Mouse (Mus musculus) brown adipose tissue, adult 24 weeks (tissue): ENCODE measurements around the gene Hat1. TPM values are rescaled to one million over a fixed set of nuclear protein-coding genes. Genes with fewer than 3 reads are reported as not detected.
A peak's percentile ranks its signal among the peaks of the same experiment; 100 is the strongest.

Experiments used
- H3K27ac ChIP-seq: fragments of 200-500 bp; replicated peaks from 2 replicates; pipeline ENCODE4 v1.5.1; 2012; ENCODE audit warnings: low read depth, mild to moderate bottlenecking, low read length
- H3K4me1 ChIP-seq: fragments of 200-500 bp; 2 replicates; pipeline ENCODE4 v1.6.1; 2012; ENCODE audit warnings: low read length, mixed read lengths; ENCODE audit not compliant: control insufficient read depth, insufficient read depth, insufficient read length
- H3K4me3 ChIP-seq: fragments of 200-500 bp; 2 replicates; pipeline ENCODE4 v1.5.1; 2012; ENCODE audit warnings: low read depth, mild to moderate bottlenecking, low read length, moderate library complexity; ENCODE audit not compliant: insufficient read depth
- polyA plus RNA-seq: library from polyadenylated mRNA; stranded (reverse); fragments of >200 nt; gene quantifications from 2 replicates; pipeline ENCODE4 v1.2.4, GENCODE M21; 2012; ENCODE audit not compliant: missing spikeins, insufficient read depth, insufficient read length

Gene Hat1
- polyA plus RNA-seq, result 15.5 and 16.6 TPM in 2 replicates

DNA sequence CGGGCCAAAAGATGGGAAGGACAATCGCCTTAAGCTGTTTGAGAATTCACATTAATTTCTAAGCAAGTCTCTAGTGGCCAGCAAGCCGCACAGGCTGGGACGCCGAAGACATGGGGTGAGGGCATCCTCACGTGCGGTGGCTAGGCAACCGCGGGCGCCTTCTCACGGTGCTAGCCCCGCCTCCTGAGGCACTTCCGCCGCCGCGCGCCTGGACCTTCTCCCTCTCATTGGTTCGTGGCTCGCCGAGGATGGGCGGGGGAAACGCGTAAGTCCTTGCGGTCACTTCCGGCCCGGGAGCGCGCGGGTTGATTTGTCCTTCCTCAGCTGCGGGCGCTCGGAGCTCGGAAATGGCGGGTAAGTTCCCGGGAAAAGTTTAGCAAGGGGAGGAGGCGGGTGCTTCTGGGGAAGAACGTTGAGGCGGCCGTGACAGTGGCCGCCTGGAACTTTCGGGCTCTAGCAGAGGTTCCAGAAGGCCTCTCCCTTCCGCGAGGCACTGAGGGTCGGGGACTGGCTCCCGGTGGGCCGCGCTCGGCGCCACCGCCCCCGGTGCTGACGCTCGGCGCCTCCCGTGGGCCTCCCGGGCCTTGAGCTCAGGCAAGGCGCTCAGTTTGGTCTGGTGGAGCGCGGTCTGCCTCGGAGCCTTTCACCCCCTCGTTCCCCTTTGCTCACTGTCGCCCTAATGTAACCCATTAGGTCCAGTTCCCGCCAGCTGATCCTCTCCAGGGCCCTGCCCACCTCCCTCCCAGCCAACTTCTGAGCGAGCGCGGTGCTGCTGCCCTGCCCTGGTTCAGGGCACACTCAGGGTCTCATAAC lies at the start of gene Hat1:
TSS of gene Hat1 (plus strand) at position 8 of the 813 bp plus-strand sequence.
- H3K4me3 ChIP-seq, result peak within 1 kb of the TSS; percentile 79
- H3K4me1 ChIP-seq, result peaks cover 2% of the 10 kb centered on the region; the same call in 1 of the 2 replicates
- no peak within 1 kb of the TSS for H3K27ac ChIP-seq

DNA sequence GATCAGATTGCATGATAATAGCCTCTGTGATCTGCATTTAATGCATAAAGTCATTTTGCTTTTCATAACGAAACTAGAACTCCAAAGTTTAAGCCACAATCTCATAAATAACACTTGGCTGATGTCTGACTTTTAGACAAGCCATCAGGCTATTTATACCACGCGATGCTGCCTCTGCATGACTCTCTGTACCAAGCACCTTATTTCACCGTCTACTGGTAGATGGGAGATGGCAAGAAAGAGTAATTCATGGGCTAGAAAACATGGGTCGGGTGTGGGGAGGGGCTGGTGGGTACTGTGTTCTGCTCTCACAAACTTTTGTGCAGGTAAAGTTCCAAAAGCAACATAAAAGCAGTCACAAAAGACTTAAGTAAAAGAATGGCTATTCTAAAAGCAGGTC lies 48.6 kb upstream of the Hat1 start:
- Histone ChIP-seq H3K4me3 (no peak overlapping the region), H3K27ac (no peak overlapping the region), H3K4me1 (no peaks in the 10 kb centered on the region; the same call in 1 of the 2 replicates)

DNA sequence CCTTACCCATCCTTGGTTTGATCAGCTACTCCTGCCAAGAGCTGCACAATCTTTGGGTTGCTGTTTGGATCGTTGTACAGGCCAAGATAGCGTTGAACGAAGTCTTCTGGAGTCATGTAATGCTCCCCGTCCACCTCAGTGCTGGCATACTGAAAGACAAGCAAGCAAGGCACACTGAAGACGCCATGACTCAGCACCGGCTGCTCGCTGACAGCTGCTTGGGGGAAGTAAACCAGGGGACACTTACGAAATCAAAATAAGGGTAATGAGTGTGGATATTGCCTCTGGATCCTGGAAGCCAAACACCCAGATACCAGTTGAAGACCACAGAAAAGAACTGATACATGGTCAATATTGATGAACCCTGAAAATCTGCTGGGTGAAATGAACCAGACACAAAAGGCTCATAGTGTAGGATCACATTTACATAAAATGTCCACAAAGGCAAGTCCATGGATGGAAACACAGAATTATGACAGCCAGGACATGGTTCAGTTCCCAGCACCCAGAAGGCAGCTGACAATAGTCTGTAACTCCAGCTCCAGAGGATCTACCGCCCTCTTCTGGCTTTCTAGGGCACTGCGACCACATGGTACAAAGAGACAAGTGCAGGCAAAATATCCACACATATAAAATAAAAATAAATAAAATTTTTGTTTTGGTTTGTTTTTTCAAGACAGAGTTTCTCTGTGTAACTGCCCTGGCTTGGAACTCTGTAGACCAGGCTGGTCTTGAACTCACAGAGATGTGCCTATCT lies 44.7 kb upstream of the Hat1 start:
- Histone ChIP-seq H3K4me1 (no peaks in the 10 kb centered on the region; the same call in 1 of the 2 replicates), H3K4me3 (no peak overlapping the region), H3K27ac (no peak overlapping the region)

DNA sequence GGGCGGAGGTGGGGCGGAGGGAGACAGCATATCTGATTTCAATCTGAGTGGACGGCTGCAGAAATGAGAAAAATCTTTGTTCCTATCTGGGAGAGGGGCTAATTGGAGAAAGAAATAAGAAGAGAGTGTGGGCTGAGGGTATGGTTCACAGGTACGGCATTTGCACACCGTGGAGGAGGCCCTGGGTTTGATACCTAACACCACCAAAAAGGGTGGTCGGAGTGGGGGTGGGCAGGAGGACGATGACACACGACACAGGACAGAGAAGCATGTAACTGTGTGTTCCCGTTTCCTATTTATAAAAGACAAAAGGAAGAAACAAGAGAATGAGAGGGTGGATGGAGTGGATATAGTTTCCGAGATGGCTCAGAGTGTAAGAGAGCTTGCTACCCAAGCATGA lies 41.6 kb upstream of the Hat1 start:
- H3K4me3 ChIP-seq, result no peak overlapping the region
- no peaks in the 10 kb centered on the region for H3K4me1 ChIP-seq
- H3K27ac ChIP-seq, result no peak overlapping the region

DNA sequence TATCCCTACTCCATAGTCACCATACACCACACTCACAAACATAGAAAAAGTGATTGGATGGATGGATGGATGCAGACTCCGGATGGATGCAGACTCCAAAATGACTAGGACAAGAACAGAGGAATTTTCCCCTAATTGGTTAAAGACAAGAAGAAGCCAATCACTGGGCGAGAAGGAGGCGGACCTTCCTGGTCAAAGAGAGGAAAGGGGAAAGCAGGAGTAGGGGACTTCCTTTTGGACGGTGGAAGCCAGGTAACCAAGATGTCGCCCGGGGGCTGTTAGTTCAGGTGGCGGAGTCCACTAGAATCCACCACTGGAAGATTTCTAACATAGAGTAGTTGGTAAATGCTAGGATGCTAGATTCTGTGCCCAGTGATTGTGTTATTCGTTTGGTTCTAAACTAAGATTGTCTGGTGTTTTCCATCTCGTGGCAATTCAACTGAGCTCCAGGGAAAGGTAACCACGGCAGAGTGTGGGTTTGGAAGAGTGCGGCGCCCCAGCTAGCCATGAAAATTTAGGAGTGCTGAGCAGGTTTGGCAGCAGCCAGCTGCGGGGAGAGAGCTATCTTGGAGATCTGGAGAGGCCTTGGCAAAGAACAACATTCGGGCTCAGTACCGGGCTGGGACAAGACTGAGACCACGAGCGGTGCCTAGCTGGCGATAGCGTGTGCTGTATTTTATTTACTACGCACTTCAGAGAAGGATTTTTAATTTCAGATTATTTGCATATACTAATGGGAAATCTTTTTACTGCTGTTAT lies 40.8 kb upstream of the Hat1 start:
- H3K27ac ChIP-seq, result no peak overlapping the region
- no peak overlapping the region for H3K4me3 ChIP-seq
- H3K4me1 ChIP-seq, result no peaks in the 10 kb centered on the region

DNA sequence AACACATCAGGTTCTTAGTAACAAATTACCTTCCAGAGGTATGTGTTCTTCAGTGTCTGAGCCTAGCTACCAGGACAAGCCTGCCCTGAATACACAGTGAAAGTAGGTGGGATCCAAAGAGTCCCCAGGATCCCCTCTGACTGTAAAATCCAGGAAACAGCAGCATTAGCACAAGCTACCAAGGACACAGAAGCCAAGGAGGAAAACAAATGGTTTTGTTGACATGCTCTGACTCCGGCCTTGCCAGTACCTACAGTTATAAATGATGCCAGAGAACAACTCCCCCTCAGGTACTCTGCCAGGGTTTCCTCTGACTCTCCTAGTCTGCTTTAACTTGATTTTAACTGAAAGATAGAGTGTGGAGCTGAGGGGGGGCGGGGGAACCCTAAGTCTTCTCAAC lies 39.2 kb upstream of the Hat1 start:
- no peak overlapping the region for H3K27ac ChIP-seq
- H3K4me1 ChIP-seq, result peaks cover 4% of the 10 kb centered on the region; the same call in 1 of the 2 replicates
- H3K4me3 ChIP-seq, result no peak overlapping the region

DNA sequence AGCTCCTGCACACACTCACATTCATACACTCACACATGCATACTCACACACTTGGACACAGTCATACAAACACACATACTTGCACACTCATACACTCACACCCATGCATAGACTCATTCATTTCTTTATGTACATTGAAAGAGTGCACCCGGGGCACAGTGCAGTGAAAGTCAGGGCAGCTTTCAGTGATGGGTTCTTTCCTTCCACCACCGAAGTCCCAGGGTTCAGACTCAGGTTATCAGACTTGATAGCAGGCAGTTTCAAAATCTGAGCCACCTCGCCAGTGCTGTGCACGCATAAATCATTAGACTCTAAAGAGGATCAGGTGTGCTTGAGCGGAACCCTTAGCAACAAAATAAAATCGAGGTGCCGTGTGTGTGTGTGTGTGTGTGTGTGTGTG lies 38.6 kb upstream of the Hat1 start:
- Histone ChIP-seq H3K27ac (no peak overlapping the region), H3K4me1 (peaks cover 4% of the 10 kb centered on the region; the same call in 1 of the 2 replicates), H3K4me3 (no peak overlapping the region)

DNA sequence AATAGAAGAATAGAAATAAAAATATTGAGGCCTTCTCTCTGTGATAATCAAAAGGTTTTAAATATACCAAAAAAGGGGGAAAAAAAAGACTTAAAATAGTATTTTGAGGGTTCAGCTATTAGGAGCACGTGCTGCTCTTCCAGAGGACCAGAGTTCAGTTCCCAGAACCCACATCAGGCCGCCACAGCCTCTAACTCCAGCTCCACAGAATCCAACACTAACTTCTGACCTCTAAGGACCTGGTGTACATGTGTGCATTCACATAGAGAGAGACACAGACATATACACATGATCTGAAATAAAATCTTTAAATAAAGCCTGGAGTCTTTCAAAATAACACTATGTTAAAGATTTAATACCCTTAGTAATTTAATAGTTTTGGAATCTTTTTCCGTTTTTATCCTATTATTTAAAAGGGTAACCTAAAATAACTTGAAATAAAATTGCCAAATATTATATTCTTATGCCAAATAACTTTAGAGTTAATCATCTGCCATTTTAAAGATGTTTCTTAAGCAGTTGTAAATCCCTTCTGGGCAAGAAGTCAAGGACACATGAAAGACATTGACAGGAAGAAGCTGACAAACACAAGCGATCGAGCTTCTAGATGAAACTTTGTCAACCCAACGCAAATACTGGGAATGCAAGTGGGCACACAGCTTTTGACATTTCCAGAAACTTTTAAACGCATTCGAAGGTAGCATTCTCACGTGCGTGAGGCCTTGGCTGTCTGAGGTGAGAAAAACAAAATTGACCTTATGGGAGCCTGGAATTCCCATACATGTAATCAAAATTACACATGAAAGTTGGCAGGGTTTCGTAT lies 37.6 kb upstream of the Hat1 start:
- H3K4me1 ChIP-seq, result peaks cover 4% of the 10 kb centered on the region; the same call in 1 of the 2 replicates
- no peak overlapping the region for H3K4me3 ChIP-seq
- no peak overlapping the region for H3K27ac ChIP-seq

DNA sequence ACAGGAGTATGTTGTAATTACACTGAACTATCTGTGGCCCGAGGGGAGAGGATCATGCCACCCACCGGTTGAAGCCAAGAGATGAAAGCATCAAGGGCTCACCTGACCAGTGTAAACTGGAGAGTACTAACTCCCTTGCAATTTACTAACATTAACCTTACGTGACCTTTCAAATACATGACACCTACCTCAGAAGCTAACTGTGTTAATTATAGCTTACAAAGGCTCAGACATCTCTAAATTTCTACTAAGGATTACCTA lies 37.1 kb upstream of the Hat1 start:
- Histone ChIP-seq H3K4me1 (peaks cover 4% of the 10 kb centered on the region; the same call in 1 of the 2 replicates), H3K27ac (no peak overlapping the region), H3K4me3 (no peak overlapping the region)

DNA sequence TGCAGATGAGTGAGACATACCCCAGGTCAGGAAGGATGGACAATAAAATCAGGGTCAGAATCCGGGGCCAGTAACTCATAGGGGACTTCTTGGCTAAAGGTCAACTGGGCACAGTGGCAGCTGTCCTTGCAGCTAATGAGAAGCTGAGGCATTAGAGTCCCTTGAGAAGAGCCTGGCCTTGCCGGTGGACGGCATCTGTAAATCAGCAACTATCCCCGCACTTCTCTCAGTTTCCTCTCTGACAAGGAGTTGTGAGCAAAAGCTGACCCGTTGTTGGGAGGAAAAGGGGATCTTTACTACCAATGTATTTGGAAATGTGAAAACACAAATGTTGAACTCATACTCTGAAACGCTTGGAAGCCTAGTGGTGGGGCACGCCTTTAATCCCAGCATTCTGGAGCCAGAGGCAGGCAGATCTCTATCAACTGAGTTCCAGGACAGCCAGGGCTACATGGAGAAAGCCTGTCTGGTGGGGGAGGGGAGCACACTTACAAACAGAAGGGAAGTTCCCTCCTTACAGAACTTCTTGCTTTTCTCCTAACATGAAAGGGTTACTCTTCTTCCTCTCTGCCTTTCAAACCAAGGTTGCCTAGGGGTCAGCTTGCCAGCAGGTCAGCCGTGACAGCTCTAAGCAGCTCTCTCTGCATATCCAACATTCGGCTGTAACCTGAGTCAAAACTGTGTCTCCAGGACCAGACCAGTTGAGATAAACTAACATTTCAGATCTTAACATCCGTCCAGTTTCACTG lies 35.3 kb upstream of the Hat1 start:
- Histone ChIP-seq H3K27ac (0 out of 2 replicates have a peak overlapping the region, but pooled peaks have one; percentile 7), H3K4me3 (no peak overlapping the region), H3K4me1 (peaks cover 4% of the 10 kb centered on the region; the same call in 1 of the 2 replicates)

DNA sequence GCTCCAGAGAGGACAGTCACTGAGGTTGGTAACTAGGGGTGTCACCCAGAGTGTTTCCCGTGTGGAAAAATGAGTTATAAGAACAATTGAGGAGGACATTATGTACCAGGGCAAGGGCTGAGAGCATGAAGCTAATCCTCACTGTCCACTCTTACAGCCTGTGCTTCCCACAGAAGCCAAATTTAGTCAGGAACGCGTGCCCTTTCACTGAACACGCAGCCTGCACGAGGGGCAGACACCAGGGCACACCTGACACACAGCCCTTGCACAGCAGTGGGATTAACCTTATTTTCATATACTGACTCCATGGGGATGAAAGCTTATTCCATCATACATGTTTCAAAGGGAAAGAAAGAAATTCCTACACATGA lies 34.7 kb upstream of the Hat1 start:
- Histone ChIP-seq H3K4me3 (no peak overlapping the region), H3K4me1 (peaks cover 4% of the 10 kb centered on the region; the same call in 1 of the 2 replicates), H3K27ac (0 out of 2 replicates have a peak overlapping the region, but pooled peaks have one; percentile 7)

DNA sequence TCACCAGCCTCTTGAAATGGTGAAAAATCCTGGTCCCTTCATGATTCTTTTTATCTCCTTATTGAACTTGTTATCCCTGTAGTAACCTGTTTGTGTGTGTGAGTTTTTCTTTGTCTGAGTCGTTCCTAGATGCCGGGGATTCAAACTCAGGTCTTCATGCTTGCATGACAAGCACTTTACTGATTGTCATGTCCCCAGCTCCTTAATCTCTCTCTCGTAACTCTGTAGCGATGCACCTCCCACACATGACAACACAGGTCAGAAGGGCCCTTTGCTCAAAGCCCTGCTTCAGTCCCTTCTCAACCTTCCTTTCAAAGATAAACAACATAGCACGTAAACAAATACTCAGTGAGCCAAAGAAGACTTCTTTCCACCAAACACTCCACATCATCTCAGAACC lies 30.4 kb upstream of the Hat1 start:
- Histone ChIP-seq H3K27ac (no peak overlapping the region), H3K4me1 (peaks cover 4% of the 10 kb centered on the region; the same call in 1 of the 2 replicates), H3K4me3 (no peak overlapping the region)

DNA sequence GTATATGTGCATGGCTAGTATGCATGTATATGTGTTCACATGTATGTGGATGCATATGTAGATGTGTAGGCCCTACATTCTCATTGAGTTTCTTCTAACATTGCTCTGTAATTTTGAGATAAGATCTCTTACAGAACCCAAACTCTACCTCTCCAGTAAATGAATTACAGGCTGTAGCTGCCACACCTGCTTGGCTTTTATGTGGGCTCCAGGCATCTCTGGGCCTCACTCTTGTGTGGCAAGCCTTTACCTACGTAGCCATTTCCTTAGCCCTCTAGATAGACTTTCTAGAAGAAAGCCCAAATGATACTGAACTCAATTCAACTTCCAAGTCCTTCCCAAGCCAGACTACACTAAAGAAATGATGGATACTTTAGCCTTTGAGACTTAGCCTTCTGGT lies 28.6 kb upstream of the Hat1 start:
- no peaks in the 10 kb centered on the region for H3K4me1 ChIP-seq
- H3K27ac ChIP-seq, result no peak overlapping the region
- H3K4me3 ChIP-seq, result no peak overlapping the region

DNA sequence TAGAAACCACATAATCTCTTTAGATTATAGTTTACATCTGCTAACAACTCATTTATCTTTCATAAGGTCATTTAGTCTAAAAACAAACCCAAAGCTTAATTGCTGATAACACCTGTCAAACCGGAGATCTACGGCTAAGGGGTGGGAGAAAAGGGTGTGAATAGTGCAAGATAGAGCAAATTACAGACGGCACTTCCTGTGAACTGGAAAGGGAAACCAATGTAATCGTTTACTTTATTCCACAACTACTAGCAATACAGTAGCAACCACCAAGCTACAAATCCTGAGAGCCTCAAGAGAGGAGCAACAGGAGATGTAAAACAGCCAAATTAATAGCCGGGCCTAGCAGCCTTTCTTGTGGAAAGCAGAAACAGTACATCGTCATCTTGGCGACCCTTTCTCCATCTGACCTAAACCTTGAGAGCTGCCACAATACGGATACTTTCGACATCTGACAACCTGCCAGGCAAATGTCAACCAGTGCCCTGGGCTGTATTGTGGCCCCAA lies 22.1 kb upstream of the Hat1 start:
- Histone ChIP-seq H3K27ac (no peak overlapping the region), H3K4me1 (no peaks in the 10 kb centered on the region), H3K4me3 (peak overlapping the region; percentile 72)
